Mouse (Mus musculus) spleen, postnatal 14 days (tissue): ENCODE measurements around the gene Gm3633.
"Not testable (repeated sequence)": the region's sequence is repeated elsewhere in the genome, so short reads cannot be mapped to it uniquely, and the experiment has no call there.

Experiments used
- DNase-seq, 2 experiments: peaks; one replicate each; pipeline ENCODE4 v3.0.0; 2021 to 2022; ENCODE audit warnings: low spot score in 2 of 2

Gene Gm3633

GRCm38 (mm10) chr14:42641817-42642216, at the start of gene Gm3633:
TSS of gene Gm3633 (minus strand) at chr14:42641917.
- not testable (repeated sequence) for DNase-seq

- DNase-seq: not testable (repeated sequence)
Measured at GRCm38 (mm10) chr14:42655638-42656037, 13.9 kb upstream of the Gm3633 start, which contains the start of gene Gm10378. TSS of gene Gm10378 (plus strand) at chr14:42655938.

GRCm38 (mm10) chr14:42599782-42600181, 41.9 kb downstream of the Gm3633 start, which contains the start of gene Gm17124:
TSS of gene Gm17124 (minus strand) at chr14:42599882.
- not testable (repeated sequence) for DNase-seq
